Mouse (Mus musculus): ENCODE data around the gene Crip1. TPM values are rescaled to one million over a fixed set of nuclear protein-coding genes. Genes with fewer than 3 reads are reported as not detected.

The Crip1 gene
- total and polyA plus RNA-seq, 3 experiments = 282 to 438 TPM; not detected in 1

DNA sequence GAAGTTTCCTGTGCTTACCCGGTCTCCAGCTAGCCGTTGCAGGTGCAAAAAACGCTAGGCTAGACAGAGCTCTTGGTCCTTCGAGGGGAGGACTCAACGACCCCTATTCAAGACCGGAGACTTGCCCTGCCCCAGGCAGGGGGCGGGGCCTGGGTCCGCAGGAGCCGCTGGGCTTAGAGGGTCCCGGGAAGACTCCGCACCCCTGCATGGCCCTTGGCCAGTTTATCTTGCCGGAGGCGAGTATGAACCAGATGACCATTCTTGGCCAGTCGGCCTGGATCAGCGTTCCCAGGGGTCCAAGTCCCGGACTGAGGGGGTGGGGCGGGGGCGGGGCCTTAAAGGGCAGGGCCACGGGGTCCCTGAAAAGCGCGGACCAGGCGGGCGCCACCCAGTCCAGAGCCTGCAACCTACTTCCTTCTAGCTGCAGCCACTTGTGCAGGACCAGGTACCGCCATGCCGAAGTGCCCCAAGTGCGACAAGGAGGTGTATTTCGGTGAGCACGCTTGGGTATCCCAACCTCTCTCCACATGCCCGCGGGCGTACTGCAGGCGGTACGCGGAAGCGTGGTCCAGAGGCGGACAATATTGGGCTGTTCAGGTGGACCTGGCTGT, 5.7 kb downstream of the Crip1 start:
- Histone ChIP-seq H3K36me3 (ENCODE audit: control insufficient read depth in 1 of 2, insufficient read depth in 2 of 2, low read length in 2 of 2) (peaks cover 0 to 18% of the 10 kb centered on the region in 2 experiments; a peak in 2 of 4 replicates), H3K27ac (ENCODE audit: control insufficient read depth, low read depth, low read length) (peak overlapping the region; percentile 45), H3K79me2 (ENCODE audit: control insufficient read depth, insufficient read depth, low read length, poor library complexity) (peaks cover 5% of the 10 kb centered on the region), H3K4me1 (ENCODE audit: control insufficient read depth in 1 of 2, insufficient read depth in 2 of 2, low read length in 2 of 2) (peaks cover 16 to 44% of the 10 kb centered on the region in 2 experiments), H3K9me3 (replicated peaks; ENCODE audit: insufficient read depth, low read length) (no peaks in the 10 kb centered on the region), H3K9ac (ENCODE audit: control insufficient read depth, low read depth, low read length, poor library complexity, severe bottlenecking) (peak overlapping the region; percentile 79), H3K4me3 (ENCODE audit: control insufficient read depth in 1 of 2, insufficient read depth in 1 of 2, low read depth in 2 of 2, low read length in 2 of 2) (peak overlapping the region; percentile 78 to 80), H3K27me3 (ENCODE audit: control insufficient read depth in 1 of 2, insufficient read depth in 2 of 2, low read length in 2 of 2) (no peaks in the 10 kb centered on the region)
- TF ChIP-seq MAZ (IDR thresholded peaks at IDR 0.05; ENCODE audit: low read depth, low read length) (no peak), GATA1 (IDR thresholded peaks at IDR 0.05; ENCODE audit: low read depth, low read length) (no peak), POLR2A (IDR thresholded peaks at IDR 0.05; ENCODE audit: control insufficient read depth in 1 of 2, insufficient read depth in 1 of 2, low read depth in 1 of 2, low read length in 2 of 2, poor library complexity in 1 of 2) (peak in 1 of 2 experiments; percentile 98; a peak in 2 of 4 replicates), TBP (IDR thresholded peaks at IDR 0.05; ENCODE audit: low read depth, low read length) (peak; percentile 91), ZMIZ1 (IDR thresholded peaks at IDR 0.05; ENCODE audit: low read depth, low read length) (no peak), BHLHE40 (IDR thresholded peaks at IDR 0.05; ENCODE audit: borderline replicate concordance, low read depth, low read length) (no peak), POLR2AphosphoS5 (IDR thresholded peaks at IDR 0.05; ENCODE audit: borderline replicate concordance, low read depth, low read length) (0 out of 2 replicates have a peak, but pooled peaks have one; percentile 66)
- peak; percentile 94 for DNase-seq (ENCODE audit: low read depth, low spot score)

DNA sequence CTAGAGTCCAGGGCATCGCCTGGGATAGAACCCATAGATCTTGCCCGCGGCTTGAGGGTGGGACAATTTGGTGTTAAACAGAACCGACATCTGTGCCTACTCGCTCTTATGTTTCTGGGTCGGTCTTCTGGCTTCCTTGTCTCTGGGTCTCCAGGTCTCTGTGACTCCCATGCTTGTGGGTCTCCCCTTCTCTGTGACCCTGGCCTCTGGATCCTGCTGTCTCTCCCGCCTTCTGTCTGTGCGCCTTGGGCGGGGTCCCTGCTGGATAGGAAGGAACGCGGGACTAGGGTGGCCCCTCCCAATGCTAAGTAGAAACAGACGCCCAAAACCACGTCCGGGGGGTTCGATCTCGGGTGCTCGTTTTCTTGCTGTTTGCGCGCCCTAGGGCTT, 6.2 kb downstream of the Crip1 start:
- H3K27me3 ChIP-seq (ENCODE audit: control insufficient read depth in 1 of 2, insufficient read depth in 2 of 2, low read length in 2 of 2) = no peaks in the 10 kb centered on the region
- H3K36me3 ChIP-seq (ENCODE audit: control insufficient read depth in 1 of 2, insufficient read depth in 2 of 2, low read length in 2 of 2) = peaks cover 0 to 21% of the 10 kb centered on the region in 2 experiments; a peak in 2 of 4 replicates
- TF ChIP-seq RAD21 (IDR thresholded peaks at IDR 0.05; ENCODE audit: low read depth, low read length) = no peak
- no peak for TF ChIP-seq SIN3A (IDR thresholded peaks at IDR 0.05; ENCODE audit: low read length)
- TF ChIP-seq TAL1 (IDR thresholded peaks at IDR 0.05; ENCODE audit: low read length) = no peak
- no peak for TF ChIP-seq E2F4 (IDR thresholded peaks at IDR 0.05; ENCODE audit: borderline replicate concordance, low read depth, low read length)
- TF ChIP-seq UBTF (IDR thresholded peaks at IDR 0.05; ENCODE audit: borderline replicate concordance, insufficient read depth, low read depth, low read length) = peak; percentile 44; the same call in 1 of the 2 replicates
- no peak for TF ChIP-seq MAZ (IDR thresholded peaks at IDR 0.05; ENCODE audit: low read depth, low read length)
- TF ChIP-seq MEF2A (IDR thresholded peaks at IDR 0.05; ENCODE audit: extremely low read depth, insufficient replicate concordance, low read depth, low read length, poor library complexity, severe bottlenecking) = no peak
- no peak for TF ChIP-seq ETS1 (IDR thresholded peaks at IDR 0.05; ENCODE audit: low read depth, low read length)
- peak in 1 of 2 experiments; percentile 61; a peak in 2 of 4 replicates for TF ChIP-seq POLR2A (IDR thresholded peaks at IDR 0.05; ENCODE audit: control insufficient read depth in 1 of 2, insufficient read depth in 1 of 2, low read depth in 1 of 2, low read length in 2 of 2, poor library complexity in 1 of 2)
- no peak for TF ChIP-seq TBP (IDR thresholded peaks at IDR 0.05; ENCODE audit: low read depth, low read length)
- peaks cover 10% of the 10 kb centered on the region for H3K79me2 ChIP-seq (ENCODE audit: control insufficient read depth, insufficient read depth, low read length, poor library complexity)
- no peaks in the 10 kb centered on the region for H3K9me3 ChIP-seq (replicated peaks; ENCODE audit: insufficient read depth, low read length)
- peak overlapping the region; percentile 45 for H3K27ac ChIP-seq (ENCODE audit: control insufficient read depth, low read depth, low read length)
- peak overlapping the region; percentile 78 to 80 for H3K4me3 ChIP-seq (ENCODE audit: control insufficient read depth in 1 of 2, insufficient read depth in 1 of 2, low read depth in 2 of 2, low read length in 2 of 2)
- peak; percentile 96 for DNase-seq (ENCODE audit: low read depth, low spot score)
- H3K9ac ChIP-seq (ENCODE audit: control insufficient read depth, low read depth, low read length, poor library complexity, severe bottlenecking) = peak overlapping the region; percentile 79
- peaks cover 19 to 47% of the 10 kb centered on the region in 2 experiments for H3K4me1 ChIP-seq (ENCODE audit: control insufficient read depth in 1 of 2, insufficient read depth in 2 of 2, low read length in 2 of 2)
